Mouse (Mus musculus): Measurements from ENCODE around the gene Srebf1. TPM values are rescaled to one million over a fixed set of nuclear protein-coding genes. Genes with fewer than 3 reads are reported as not detected.

Gene Srebf1
- total RNA-seq, 2 experiments from 2014 or later: 20.9 to 24.5 TPM

DNA sequence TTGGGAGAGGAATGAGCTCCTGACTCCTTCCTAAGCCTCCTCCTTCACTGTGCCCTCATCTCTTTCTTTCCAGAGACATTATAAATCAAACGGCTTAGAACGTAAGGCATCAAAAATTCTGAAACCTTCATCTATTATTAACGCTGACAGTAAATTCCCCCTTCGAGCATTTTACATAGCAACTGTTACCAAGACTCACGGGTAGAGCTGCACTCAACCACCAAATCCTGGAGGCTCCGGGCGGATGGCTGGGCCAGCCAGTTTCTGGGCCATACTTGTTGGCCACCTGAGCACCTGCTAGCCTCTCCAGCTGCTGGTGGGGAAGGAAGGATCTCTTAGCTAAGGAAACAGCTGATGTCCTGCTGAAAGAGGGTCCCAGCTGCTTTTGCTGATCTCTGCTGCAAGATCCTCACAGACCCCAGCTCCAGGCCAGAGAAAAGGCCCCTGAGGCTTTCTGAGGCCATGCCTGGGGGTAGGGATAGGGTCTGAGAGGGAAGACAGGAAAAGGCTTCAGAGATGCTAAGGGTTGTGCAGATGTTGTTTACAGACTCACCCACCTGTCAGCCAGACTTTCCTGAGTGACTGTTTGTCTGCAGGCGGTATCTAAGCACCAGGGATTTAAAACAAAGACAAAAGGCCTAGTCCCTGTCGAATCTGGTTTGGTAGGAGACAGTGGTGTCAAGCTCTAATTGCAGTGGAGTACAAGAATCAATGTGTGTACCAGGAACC is 61.1 kb downstream of the Srebf1 start:
- intact Hi-C loops (cut with DNase I; ENCODE audit: low total_unique reads): no loop called here

DNA sequence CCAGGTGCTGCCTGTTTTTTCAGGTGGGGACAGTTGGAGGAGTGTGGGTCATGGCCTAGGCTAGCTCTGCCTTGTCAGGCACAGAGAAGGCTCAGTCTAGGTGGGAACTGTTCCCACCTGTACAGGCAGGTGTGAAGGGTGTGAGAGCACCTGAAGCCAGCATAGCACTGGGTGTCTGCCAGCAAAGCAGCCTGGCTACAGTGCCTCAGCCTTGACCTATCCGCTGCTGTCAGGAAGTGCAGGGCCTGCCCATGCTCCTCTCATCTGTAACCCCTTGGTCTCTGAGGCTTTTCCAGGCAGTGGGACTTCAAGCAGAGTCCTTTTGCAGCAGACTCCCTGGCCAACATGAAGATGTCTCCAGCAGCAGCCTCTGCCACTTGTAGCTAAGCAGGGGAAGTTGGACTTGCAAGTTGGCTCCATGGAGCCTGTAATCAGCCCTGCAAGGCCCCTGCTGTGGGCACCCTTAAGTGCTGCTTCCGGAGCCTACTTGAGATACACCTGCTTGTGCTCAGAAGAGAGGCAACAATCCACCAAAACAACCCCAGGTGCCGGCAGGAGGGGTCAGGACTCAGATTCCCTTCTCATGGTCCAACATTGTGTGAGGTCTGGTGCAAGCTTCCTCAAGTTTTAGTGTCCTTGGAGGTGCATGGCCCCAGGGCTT is 61.8 kb downstream of the Srebf1 start:
- intact Hi-C loops (cut with DNase I; ENCODE audit: low total_unique reads): no loop called here
- DNase-seq: no peak

More for the DNA sequence above, 61.1 kb downstream of the Srebf1 start:
- no peak for DNase-seq

DNA sequence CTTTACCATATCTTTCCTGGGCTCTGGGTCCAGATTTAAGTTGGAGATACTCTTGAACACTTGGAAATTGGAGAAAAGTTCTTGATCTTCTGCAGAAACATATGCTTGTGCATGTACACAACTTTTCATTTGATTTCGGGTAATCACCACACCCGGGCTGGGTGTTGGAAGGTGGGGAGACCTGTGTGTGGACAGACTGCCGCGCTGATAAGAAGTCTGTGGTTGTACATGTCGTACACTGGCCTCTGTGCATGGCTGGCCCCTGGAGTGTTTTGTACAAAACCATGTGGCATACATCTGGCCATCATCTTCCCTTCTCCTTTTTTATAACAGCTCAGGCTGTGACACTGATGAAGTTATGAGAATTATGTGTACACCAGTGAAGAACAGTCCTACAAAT is 62.4 kb downstream of the Srebf1 start:
- intact Hi-C loops (cut with DNase I; ENCODE audit: low total_unique reads): no loop called here
- no peak for DNase-seq

DNA sequence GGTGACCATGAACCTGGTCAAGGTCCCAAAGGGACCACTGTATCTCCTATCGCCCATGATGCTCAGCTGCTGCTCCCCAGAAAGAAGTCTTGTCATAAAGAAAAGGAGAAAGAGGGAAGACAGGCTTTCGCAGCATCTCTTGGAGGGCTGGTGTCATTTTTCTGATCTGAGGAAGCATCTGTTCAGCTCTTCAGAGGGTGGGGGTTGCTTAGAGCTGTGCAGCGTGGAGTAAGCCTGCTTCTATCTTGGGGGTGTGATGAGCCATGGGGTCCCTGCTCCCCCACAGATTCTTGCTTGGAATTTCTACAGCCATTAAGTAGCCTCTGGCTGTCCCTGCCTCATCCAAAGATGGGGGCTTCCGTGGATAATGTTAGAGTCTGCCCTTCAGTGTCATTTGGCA is 64.1 kb downstream of the Srebf1 start:
- intact Hi-C loops (cut with DNase I; ENCODE audit: low total_unique reads): no loop called here
- DNase-seq: no peak

DNA sequence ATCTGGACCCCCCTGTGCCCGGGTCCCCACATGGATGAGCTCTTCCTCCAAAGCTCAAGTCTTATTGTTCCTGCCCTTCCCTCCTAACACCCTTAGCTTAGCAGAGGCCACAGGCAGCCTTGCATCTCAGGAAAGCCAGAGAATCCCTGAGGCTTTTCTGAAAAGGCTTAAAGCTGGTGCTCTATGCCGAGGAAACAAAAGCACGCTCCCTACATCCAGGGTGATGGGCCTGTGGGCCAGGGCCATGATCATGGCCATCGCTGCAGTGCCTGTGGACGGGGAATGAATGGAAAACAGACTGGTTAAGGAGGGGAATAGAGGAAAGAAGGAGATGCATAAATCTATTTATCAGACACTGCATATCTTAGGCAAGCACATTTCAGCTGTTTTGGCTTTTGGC is 66.7 kb downstream of the Srebf1 start:
- intact Hi-C loops (cut with DNase I; ENCODE audit: low total_unique reads): no loop called here
- no peak for DNase-seq

DNA sequence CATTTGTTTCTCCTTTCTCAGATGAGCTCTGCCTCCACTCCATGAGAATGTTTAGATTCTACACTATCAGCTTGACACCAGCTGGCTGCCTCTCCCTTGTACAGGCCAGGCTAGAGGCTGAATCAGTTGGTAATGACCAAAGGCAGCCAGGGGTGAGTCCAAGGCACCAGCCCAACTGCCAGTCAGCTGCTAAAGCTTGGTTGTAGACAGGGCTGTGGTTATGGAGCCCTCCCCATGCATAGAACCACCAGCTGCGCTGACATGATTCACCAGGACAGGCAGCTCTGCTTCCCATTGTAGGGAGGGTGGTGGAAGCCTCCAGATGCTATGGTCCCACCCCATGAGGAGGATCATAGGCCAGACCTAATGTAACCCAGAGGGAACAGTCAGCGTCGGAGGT is 68.4 kb downstream of the Srebf1 start:
- intact Hi-C loops (cut with DNase I; ENCODE audit: low total_unique reads): no loop called here
- no peak for DNase-seq

- no peak for DNase-seq
- intact Hi-C loops (cut with DNase I; ENCODE audit: low total_unique reads): no loop called here
Measured at GRCm38 (mm10) chr11:60152339-60152738, 70.0 kb downstream of the Srebf1 start.

- DNase-seq: no peak
- intact Hi-C loops (cut with DNase I; ENCODE audit: low total_unique reads): no loop called here
Measured at GRCm38 (mm10) chr11:60150677-60151076, 71.7 kb downstream of the Srebf1 start.

Small RNAs within 50 kb of the gene (microRNA-seq; reads per million reads assigned to microRNA genes)
- gene Mir6921 (0 reads per million in 2 experiments), gene Mir6922 (0 reads per million in 2 experiments)

Other genes with a start within 250 kb of the Srebf1 start
- gene Pemt, start 176.1 kb downstream of the Srebf1 start, total RNA-seq (2021): 1 to 10 TPM; 4.4 to 5.5 TPM
- gene Rai1, start 117.6 kb downstream of the Srebf1 start, total RNA-seq (2021): 10 to 100 TPM; 15.9 to 18.3 TPM
- gene Tom1l2, start 130.3 kb upstream of the Srebf1 start, total RNA-seq (2021): 10 to 100 TPM; 42.1 to 50.2 TPM
- under 1 TPM; 0.86 TPM for gene Drc3, start 130.7 kb upstream of the Srebf1 start, total RNA-seq (2021)
- 10 to 100 TPM; 21.3 to 22.5 TPM for gene Gid4, start 194.6 kb upstream of the Srebf1 start, total RNA-seq (2021)
- 10 to 100 TPM; 25.3 to 30.4 TPM for gene Atpaf2, start 195.9 kb upstream of the Srebf1 start, total RNA-seq (2021)
- 10 to 100 TPM; 23.7 to 28.5 TPM for gene Drg2, start 232.0 kb upstream of the Srebf1 start, total RNA-seq (2021)
- gene Myo15, start 246.8 kb upstream of the Srebf1 start, total RNA-seq (2021): under 1 TPM in 1 of 2 experiments, not detected in 1; 0.04 TPM